Mouse (Mus musculus): Measurements from ENCODE around the gene Gm9789. TPM values are rescaled to one million over a fixed set of nuclear protein-coding genes. Genes with fewer than 3 reads are reported as not detected.
"Not testable (repeated sequence)": the region's sequence is repeated elsewhere in the genome, so short reads cannot be mapped to it uniquely, and the experiment has no call there.

The Gm9789 gene
- total RNA-seq (2021): not detected

DNA sequence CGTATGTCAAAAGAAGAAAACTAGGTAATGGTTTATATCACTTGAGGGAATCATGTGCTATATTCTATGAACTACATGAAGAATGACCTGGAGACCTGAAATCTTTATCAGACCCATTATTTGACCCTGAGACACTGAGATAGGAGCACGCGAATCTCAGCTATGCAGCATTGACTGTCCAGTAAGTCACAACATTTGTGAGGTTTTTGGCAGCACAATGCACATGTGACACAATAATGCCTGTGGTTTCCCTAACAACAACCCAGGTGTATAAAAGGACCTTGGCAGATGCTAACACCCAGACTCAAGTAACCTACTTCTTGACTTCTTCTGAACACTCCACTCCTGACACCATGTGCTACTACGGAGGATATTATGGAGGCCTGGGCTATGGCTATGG lies at the start of gene Gm9789:
Gm9789 (plus strand) TSS at position 301 of the 400 bp plus-strand sequence.
- no peak for DNase-seq
- intact Hi-C loops (cut with DNase I): no loop called here

DNA sequence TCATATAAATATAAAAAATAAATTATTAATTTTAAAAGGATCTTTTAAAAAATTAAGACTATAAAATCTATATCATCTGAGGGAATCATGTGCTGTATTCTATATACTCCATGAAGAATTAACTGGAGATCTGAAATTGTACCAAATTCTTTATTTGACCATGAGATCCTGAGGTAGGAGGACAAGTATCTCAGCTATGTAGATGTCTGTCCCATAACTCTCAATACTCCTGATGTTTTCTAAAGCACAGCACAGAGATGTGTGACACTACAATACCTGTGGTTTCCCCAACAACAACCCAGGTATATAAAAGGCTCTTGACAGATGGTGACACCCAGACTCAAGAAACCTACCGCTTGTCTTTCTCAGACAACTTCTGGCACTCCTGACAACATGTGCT lies 17.2 kb upstream of the Gm9789 start, which contains the start of gene Gm6358:
Gm6358 (plus strand) TSS at position 301 of the 400 bp plus-strand sequence.
- DNase-seq: no peak
- intact Hi-C loops (cut with DNase I): no loop called here

DNA sequence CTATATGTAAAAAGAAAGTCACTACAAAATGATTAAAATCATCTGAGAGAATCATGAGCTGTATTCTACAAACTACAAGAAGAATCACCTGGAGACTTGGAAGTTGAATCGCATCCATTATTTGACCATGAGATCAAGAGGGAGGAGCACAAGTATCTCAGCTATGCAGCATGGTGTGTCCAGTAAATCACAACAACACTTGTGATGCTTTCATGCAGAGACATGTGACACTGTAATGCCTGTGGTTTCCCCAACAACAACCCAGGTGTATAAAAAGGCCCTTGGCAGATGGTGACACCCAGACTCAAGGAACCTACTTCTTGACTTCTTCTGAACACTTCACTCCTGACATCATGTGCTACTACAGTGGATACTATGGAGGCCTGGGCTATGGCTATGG lies 7.0 kb upstream of the Gm9789 start, which contains the start of gene Gm10061:
Gm10061 (plus strand) TSS at position 301 of the 400 bp plus-strand sequence.
- intact Hi-C loops (cut with DNase I): no loop called here
- no peak for DNase-seq

DNA sequence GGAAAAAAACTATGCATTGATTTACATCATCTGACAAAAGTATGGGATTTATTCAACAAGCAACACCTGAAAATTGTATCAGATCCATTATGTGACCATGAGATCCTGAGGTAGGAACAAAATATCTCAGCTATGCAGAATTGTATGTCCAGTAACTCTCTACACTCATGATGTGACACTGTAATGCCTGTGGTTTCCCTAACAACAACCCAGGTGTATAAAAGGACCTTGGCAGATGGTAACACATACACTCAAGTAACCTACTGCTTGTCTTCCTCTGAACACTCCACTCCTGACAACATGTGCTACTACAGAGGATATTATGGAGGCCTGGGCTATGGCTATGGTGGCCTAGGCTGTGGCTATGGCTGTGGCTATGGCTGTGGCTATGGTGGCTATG lies 11.4 kb downstream of the Gm9789 start, which contains the start of gene Gm7735:
Gm7735 (plus strand) TSS at position 301 of the 400 bp plus-strand sequence.
- DNase-seq; intact Hi-C loops (cut with DNase I): not testable (repeated sequence)

DNA sequence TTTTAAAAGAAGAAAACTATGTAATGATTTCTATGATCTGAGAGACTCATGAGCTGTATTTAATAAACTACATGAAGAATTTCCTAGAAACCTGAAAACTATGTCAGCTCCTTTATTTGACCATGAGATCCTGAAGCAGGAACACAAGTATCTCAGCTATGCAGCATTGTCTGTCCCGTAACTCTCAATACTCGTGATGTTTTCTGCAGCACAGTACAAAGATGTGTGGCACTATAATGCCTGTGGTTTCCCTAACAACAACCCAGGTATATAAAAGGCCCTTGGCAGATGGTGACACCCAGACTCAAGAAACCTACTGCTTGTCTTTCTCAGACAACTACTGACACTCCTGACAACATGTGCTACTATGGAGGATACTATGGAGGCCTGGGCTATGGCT lies 16.7 kb downstream of the Gm9789 start, which contains the start of gene 1110057P08Rik:
1110057P08Rik (plus strand) TSS at position 301 of the 400 bp plus-strand sequence.
- intact Hi-C loops (cut with DNase I): no loop called here
- no peak for DNase-seq

DNA sequence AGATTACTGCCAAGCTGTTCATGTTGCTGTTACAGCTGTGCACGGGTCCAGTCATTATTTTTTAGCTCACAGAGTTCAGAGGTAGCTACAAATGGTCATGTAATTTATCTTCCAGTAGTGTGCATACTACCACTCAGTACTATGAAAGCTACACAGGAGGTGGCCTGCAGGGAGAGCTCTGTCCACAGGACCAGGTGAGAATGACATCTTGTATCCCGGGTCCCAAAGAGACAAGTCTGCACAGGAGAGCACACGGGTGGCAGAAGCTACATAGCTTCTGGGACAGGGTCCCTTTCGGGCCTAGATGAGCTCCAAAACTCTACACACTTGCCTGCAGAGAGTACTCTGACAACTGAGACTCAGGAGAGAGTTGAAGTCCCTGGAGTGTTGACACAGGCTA lies 30.9 kb downstream of the Gm9789 start:
- DNase-seq: no peak
- intact Hi-C loops (cut with DNase I): no loop called here

DNA sequence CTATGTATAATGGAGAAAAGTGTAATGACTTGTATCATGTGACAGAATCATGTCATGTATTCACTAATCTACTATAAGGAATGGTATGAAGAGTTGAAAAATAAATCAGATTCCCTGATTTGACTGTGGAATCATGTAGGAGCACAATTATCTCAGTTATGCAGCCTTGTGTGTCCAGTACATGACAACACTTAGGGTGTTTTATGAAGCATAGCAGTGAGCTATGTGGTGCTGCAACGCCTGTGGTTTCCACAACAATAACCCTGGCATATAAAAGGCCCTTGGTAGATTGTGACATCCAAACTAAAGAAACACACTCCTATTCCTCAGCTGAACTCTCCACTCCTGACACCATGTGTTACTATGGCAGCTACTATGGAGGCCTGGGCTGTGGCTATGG lies 47.8 kb downstream of the Gm9789 start, which contains the start of gene Krtap20-2:
Krtap20-2 (plus strand) TSS at position 301 of the 400 bp plus-strand sequence.
- intact Hi-C loops (cut with DNase I): no loop called here
- no peak for DNase-seq

Other genes with a start within 250 kb of the Gm9789 start
- not detected for gene Krtap19-9b, start 225.7 kb upstream of the Gm9789 start, total RNA-seq (2021)
- not detected for gene Krtap16-3, start 195.1 kb upstream of the Gm9789 start, total RNA-seq (2021)
- not detected for gene Krtap22-2, start 147.2 kb upstream of the Gm9789 start, total RNA-seq (2021)
- not detected for gene Gm10229, start 142.7 kb upstream of the Gm9789 start, total RNA-seq (2021)
- not detected for gene Krtap6-1, start 126.3 kb upstream of the Gm9789 start, total RNA-seq (2021)
- not detected for gene Gm10228, start 116.5 kb upstream of the Gm9789 start, total RNA-seq (2021)
- gene Krtap6-5, start 110.1 kb upstream of the Gm9789 start, total RNA-seq (2021): not detected
- gene 1110025L11Rik, start 94.0 kb upstream of the Gm9789 start, total RNA-seq (2021): not detected
- gene Krtap6-3, start 73.9 kb upstream of the Gm9789 start, total RNA-seq (2021): not detected
- not detected for gene Gm6358, start 17.1 kb upstream of the Gm9789 start, total RNA-seq (2021)
- gene Gm10061, start 6.9 kb upstream of the Gm9789 start, total RNA-seq (2021): not detected
- gene Gm7735, start 11.5 kb downstream of the Gm9789 start, total RNA-seq (2021): not detected
- not detected for gene 1110057P08Rik, start 16.8 kb downstream of the Gm9789 start, total RNA-seq (2021)
- gene Krtap20-2, start 47.9 kb downstream of the Gm9789 start, total RNA-seq (2021): not detected
- gene Krtap21-1, start 245.9 kb downstream of the Gm9789 start, total RNA-seq (2021): not detected